Mouse (Mus musculus): ENCODE data around the gene Pqbp1.

Pqbp1 gene

DNA sequence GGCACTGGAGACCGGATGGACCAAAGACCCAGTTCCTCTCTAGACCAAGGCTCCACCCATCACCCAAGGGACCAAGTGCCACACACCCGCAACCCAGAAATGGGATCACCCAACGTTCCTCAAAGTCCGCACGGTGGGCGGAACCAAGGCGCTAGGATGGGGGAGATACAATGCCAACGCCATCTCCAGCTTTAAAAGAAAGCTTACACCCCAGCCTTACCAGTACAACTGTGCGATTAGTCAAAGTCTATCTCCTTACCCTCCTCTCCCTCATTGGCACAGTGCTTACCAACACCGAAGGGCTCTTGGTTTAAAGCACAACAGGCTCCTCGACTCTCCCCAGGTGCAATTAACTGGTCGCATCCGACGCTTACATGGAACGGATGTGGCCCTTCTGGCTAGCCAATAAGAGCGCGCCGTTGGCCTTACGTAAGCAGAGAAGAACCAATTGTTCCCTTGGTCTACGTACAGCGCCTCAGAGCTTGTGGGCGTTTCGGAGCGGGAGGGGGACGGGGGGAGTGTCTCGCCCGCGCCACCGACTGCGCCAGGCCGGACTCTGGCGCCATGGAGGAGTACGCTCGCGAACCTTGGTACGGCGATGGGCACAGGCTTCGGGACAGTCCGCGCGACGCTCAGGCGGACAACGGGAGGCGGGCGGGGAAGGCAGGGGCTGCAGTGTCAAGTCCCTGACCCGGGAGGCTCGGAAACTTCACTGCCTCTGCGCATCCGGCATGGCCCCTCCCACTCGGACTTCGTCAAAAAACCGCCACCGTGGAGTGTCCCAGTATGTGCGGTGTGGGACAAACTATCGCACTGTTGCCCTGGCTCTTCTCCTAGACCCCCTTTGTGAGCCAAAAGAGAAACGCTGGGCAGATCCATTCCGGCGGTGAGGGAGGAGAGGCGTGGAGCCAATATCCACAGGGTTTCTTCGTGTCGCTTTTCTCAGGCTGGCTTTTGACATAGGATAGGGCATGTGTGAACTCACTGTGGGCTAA, at the start of gene Pqbp1, which contains the start of gene Timm17b:
Gene Pqbp1, minus strand, starts transcription at position 390 of the 995 bp plus-strand sequence.
Gene Timm17b, plus strand, starts transcription at position 478 of the 995 bp plus-strand sequence.
- in situ Hi-C loops (cut with MboI; ENCODE audit: unreplicated experiment in 2 of 2): no loop called here

DNA sequence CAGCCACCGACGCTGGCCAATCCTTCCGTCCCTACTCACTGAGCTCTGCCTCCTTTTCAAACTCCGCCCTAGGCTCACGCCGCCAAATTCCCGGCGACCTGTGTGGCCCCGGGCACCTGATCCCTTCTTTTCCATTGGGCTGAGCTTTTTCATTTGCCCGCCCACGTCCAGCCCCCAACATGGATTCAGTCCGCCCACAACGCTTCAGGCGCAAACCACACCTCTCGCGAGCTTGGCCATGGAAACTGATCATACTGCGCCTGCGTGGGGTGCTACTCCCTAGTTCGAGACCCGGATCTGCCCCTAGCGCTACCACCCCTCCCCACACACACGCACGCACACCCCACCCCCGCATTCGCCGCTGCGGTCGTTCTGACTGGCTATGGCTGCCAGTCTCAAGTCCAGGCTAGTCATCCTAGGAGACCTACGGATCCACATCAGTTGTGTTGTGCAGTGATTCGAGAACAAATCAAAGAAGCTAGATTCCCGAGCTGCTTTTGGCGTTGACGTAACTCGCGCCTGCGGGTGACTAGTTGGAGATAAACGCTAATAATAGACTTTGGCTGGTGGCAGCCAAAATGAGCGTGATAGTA, 48.9 kb upstream of the Pqbp1 start:
- in situ Hi-C loops (cut with MboI; ENCODE audit: unreplicated experiment in 2 of 2): no loop called here

DNA sequence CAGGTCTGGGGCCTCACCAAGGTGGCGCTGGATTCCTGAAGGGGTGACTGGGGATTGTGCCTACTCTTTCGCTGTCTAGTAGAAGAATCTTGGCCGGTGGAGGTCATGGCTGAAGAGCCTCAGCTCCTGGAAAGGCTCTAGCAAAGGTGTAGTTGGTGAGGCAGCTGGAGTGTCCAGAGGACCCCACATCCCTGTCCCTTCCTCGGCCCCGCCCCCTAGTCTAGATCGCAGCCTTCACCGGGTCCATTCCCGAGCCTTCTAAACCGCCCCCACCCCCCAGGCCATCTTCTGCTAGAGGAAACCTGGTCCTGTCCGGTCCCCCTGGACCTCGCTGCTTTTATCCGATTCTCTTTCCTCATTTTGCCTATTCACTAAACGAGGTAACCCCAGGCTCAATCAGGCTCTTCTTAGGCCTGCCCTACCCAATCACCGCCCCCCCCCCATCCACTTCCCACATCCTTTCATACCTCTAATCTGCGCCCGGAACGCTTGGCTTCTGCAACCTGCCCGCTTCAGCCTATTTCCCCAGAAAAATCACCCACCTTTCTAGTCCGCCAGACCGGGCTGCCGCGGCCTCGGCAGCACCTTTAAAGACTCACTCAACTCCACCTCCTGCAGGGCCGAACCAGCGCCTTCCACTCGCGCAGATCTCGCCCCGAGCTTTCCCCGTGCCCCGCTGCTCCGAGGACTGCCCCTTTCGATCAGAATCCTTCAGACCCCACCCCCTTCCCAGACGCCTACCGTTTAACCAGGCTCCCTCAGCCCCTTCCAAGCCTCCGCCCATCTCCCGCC, 48.2 kb upstream of the Pqbp1 start, which contains the start of gene Hdac6:
Gene Hdac6, minus strand, starts transcription at position 782 of the 792 bp plus-strand sequence.
- in situ Hi-C loops (cut with MboI; ENCODE audit: unreplicated experiment in 2 of 2): no loop called here

DNA sequence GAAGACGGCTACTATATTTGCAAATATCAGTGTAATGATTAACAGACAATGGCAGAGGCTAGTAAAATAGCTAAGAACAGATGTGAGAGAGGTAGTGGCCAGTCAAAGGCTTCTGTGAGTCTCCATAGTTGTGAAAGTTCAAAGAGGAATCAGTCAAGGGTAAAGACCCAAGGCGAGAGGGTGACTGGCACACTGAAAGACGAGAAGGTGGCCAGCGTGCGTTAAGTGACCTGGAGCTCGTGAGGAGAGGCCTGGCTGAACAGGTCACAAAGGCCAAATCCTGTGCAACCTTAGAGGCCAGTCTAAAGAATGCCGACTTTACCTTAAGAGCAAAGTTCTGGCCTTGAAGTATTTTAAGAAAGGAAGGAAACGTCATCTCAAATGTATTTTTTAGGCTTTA, 46.5 kb upstream of the Pqbp1 start:
- in situ Hi-C loops (cut with MboI; ENCODE audit: unreplicated experiment in 2 of 2): no loop called here

DNA sequence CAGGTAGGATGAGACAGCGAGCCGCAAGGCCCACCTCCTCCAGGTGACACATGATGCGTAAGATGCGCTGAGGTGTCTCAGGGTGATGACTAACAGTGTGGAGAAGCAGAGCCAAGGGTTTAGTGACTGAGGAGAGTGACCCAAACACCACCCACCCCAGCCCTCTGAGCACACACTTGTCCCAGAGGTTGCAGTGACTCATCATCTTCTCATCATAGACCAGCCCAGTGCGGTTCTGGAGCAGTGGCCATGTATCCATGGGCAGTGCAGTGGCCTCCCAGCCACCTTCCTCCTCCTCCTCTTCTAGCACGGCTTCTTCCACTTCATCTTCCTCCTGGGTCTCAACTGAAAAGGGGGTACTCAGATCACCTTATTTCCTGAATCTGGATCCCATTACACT, 38.6 kb upstream of the Pqbp1 start:
- in situ Hi-C loops (cut with MboI; ENCODE audit: unreplicated experiment in 2 of 2): no loop called here

DNA sequence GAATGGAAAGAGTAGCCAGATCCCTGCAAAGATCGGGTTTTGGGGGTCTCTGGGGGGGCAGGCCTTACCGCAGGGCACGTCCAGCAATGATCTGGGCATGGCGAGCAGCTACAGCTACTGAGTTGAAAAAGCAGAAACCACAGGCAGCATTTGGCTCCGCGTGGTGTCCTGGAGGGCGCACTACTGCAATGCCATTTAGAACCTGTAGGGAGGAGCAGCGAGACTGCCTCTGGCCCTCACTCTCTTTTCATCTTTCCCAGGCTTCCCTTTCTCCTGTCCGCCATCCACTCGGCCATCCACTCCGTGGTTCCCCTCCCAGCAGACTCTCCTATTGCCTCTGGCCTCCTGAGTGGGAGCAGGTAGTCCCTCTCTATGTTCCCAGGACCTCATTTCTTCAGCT, 37.8 kb upstream of the Pqbp1 start:
- in situ Hi-C loops (cut with MboI; ENCODE audit: unreplicated experiment in 2 of 2): no loop called here

DNA sequence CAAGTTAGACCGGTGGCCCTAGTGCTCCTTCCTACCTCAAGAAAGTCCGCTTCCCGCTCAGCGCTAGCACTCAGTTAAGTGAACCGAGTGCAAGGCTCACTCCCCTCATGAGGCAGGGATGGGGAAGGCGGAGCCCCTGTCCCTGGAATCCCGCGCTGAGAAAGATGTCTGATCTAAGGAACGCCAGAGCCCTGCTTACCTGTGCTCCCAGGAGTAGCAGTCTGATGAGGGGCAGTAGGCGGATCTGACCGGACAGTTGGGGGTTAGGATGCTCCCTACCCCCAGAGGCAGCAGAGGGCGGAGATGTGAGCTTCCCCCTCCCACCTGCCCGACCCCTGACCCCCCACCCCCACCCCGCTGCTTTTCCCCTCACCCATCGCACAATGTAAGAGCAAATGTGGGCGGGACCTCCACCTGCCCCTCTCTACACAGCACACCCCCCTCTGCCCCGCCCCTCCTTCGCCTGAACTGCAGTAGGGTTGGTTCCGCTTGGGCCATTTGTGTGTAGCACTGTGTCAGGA, 29.3 kb upstream of the Pqbp1 start, which contains the start of gene Eras:
Gene Eras, minus strand, starts transcription at position 338 of the 521 bp plus-strand sequence.
- in situ Hi-C loops (cut with MboI; ENCODE audit: unreplicated experiment in 2 of 2): no loop called here

DNA sequence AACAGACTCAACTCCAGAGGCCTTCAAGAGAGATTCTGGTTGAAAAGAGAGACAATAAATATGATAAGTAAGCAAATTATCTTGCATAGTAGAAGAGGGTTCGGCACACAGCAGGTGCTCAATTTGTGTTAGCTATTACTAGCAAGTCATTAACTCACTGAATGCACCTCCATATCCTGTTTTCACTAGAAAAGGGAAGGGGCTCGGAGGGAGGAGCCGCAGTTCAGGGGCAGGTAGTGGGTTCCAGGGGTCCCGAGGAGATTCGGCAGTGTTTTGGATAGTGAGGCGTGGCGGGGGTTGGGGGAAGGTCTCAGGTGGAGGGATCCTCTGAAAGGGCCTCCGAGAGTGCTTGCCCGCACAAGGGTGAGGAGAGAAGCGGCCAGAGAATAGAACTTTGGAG, 28.0 kb upstream of the Pqbp1 start:
- in situ Hi-C loops (cut with MboI; ENCODE audit: unreplicated experiment in 2 of 2): no loop called here

DNA sequence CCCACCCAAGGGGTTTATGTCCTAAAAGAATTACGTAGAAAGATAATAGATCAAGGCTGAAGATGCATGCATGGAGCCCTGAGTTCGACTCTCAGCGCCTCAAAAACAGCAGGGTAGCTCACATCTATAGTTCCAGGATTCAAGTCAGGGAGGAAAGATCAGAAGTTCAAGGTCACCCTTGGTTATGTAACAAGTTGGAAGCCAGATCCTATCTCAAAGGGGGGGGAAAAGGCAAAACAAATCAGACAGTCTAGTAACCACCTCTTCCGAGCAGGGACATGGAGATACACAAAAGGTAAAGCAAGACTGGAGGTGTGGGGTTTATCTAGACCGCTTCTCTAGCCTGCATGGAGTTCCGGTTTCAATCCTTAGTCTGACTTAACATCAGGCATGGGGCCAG, 27.2 kb upstream of the Pqbp1 start:
- in situ Hi-C loops (cut with MboI; ENCODE audit: unreplicated experiment in 2 of 2): no loop called here

DNA sequence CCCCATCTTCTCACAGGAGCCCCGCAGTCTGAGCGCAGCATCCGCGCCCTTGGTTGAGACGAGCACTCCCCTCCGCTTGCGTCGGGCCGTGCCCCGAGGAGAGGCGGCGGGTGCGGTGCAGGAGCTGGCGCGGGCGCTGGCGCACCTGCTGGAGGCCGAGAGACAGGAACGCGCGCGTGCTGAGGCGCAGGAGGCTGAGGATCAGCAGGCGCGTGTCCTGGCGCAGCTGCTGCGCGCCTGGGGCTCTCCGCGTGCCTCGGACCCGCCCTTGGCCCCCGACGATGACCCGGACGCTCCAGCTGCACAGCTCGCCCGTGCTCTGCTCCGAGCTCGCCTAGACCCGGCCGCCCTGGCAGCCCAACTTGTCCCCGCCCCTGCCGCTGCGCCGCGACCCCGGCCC, 23.0 kb upstream of the Pqbp1 start:
- in situ Hi-C loops (cut with MboI; ENCODE audit: unreplicated experiment in 2 of 2): loop anchor here (25.0 kb wide), 2 partner anchors 190 to 315 kb away; no protein-coding TSS in a partner anchor

DNA sequence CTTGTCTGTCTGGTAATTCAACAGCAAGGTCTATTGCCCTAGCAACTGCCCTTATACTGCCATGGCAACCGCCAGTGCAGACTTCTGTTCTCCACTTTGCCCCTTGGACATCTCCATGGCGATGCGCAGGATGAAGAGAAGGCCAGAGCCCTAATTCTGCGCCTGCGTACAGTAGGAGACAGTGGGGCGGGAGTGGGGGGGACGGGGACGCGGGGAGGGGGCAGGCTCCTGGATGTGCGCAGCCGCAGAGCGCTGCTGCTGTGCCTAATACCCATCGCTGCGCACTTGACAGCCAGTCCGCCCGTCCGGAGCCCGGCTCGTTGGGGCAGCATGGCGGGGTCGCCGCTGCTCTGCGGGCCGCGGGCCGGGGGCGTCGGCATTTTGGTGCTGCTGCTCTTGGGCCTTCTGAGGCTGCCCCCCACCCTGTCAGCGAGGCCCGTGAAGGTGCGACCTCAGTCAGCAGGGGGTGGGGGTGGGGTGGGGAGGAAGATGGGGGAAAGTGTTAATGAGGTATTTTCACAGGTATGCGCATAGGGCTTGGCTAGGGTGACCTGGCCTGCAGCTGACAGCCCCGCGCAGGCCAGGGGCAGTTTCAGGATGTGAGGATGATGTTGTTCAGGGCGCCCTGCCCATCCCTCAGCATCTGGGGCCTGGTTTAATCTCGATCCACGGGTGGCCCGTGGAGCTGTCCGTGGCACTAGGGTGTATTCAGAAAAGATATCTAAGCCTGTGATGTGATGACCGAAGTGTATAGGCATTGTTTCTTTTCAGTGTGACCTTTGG, 20.7 kb upstream of the Pqbp1 start, which contains the start of gene Pcsk1n:
Gene Pcsk1n, plus strand, starts transcription at position 222 of the 783 bp plus-strand sequence.
- in situ Hi-C loops (cut with MboI; ENCODE audit: unreplicated experiment in 2 of 2): loop anchor here (25.0 kb wide), 2 partner anchors 193 to 318 kb away; no protein-coding TSS in a partner anchor

DNA sequence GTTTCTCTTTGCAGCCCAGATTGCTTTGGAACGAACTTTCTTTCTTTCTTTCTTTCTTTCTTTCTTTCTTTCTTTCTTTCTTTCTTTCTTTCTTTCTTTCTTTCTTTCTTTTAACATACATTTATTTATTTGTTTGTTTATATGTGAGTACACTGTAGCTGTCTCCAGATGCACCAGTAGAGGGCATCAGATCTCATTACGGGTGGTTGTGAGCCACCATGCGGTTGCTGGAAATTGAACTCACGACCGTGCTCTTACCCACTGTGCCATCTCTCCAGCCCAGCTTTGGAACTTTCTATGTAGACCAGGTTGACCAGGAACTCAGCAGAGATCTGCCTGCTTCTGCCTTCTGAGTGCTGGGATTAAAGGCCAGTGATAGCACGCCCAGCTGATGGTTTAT, 18.9 kb upstream of the Pqbp1 start:
- in situ Hi-C loops (cut with MboI; ENCODE audit: unreplicated experiment in 2 of 2): loop anchor here (25.0 kb wide), 2 partner anchors 194 to 319 kb away; no protein-coding TSS in a partner anchor

DNA sequence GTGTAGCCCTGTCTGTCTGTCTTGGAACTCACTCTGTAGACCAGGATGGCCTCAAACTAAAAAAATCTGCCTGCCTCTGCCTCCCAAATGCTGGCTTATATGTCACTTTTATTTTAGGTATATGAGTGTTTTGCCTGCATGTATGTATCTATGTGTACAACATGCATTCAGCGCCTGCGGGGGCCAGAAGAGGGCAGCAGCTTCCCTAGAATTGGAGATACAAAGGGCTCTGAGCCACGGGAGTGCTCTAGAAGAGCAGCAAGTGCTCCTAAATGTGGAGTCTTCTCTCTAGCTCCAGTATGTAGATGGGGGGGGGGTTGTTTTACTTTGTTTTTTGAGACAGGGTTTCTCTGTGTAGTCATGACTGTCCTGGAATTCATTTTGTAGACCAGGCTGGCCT, 16.6 kb upstream of the Pqbp1 start:
- in situ Hi-C loops (cut with MboI; ENCODE audit: unreplicated experiment in 2 of 2): loop anchor here (25.0 kb wide), 2 partner anchors 197 to 322 kb away; no protein-coding TSS in a partner anchor

DNA sequence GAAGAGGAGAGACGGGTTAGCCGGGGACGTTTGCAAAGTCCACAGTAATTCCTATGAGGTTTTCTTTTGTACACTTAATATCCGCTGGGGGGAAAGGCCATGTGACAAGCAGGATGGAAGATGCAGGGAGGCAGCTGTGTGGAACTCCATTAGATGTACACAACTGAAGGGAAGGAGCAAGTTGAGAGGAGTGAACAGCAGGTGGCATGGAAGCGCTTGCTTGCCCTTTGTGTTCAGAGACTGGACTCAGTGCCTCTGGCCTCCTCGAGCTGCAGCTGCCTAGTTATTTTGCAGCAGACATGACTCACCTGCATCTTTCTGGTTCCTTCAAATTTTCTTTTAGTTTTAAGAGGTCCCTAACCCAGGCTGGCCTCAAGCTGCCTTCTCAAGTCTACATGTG, 11.4 kb upstream of the Pqbp1 start:
- in situ Hi-C loops (cut with MboI; ENCODE audit: unreplicated experiment in 2 of 2): loop anchor here (5.0 to 25.0 kb wide), 4 partner anchors 107 to 327 kb away; partner anchors contain the start of gene Glod5 (in 2 of the 2)

DNA sequence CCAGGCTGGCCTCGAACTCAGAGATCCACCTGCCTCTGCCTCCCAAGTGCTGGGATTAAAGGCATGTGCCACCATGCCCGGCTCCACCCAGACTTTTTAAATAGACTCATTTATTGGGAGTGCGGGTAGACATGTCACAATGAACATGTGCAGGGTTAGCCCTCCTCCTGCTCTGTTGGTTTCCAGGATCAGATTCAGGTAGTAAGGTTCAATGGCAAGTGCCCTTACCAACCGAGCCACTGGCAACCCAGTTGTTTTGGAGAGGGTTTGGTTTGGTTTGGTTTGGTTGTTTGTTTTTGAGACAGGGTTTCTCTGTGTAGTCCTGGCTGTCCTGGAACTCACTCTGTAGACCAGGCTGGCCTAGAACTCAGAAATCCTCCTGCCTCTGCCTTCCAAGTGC, 10.2 kb upstream of the Pqbp1 start, which contains the start of gene Gm10490:
Gene Gm10490, plus strand, starts transcription at position 301 of the 400 bp plus-strand sequence.
- in situ Hi-C loops (cut with MboI; ENCODE audit: unreplicated experiment in 2 of 2): loop anchor here (25.0 kb wide), 2 partner anchors 203 to 328 kb away; no protein-coding TSS in a partner anchor

DNA sequence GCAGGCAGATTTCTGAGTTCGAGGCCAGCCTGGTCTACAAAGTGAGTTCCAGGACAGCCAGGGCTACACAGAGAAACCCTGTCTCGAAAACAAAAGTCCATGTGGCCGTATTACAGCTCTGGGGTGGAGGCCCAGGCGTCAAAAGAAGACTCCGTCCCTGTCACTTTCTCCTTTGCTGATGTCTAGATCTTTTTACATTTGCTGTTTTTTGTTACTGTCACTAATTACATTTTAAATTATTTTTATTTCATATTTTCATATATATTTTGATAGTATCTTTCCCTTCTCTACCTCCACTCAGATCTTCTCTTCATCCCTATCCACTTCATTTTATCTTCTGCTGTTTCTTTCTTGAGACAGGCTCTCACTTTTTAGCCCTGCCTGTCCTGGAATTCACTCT, 8.7 kb upstream of the Pqbp1 start, which contains the start of gene Gm10491:
Gene Gm10491, minus strand, starts transcription at position 101 of the 400 bp plus-strand sequence.
- in situ Hi-C loops (cut with MboI; ENCODE audit: unreplicated experiment in 2 of 2): loop anchor here (25.0 kb wide), 2 partner anchors 205 to 330 kb away; no protein-coding TSS in a partner anchor

DNA sequence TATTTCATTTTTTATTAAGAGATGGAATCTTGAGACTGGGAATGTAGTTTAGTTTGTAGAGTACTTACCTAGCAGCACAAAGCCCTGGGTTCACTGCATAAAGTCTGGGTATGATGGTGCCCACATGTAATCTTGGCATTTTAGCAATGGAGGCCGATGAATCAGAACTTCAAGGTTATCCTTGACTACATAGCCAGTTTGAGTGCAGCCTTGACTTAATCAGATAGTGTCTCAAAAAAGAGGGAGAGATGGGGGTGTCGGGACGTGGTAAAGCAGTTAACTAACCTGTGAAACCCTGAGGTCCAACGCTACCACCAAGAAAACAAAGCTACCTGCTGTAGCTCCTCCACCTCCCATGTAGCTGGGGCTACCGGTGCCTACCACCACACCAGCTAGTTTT, 5.4 kb upstream of the Pqbp1 start:
- in situ Hi-C loops (cut with MboI; ENCODE audit: unreplicated experiment in 2 of 2): loop anchor here (25.0 kb wide), 2 partner anchors 208 to 333 kb away; no protein-coding TSS in a partner anchor

DNA sequence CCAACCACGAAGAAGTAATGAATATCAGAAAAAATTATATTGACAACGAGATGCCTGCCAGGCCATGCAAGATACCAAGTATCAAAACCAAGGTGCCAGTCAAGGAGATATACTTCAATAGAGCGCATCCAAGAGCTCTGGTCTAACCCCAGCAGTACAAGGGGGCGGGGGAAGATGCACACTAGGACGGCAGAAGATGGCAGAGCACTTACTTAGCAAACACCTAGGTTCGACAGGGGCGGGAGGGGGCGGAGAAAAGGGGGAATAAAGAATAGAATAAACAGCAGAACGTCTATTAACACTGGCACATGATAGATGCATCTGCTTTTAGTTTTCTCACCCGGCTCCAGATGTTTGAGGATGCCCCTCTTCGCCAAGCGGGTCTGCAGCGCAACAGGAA, 858 bp downstream of the Pqbp1 start:
- in situ Hi-C loops (cut with MboI; ENCODE audit: unreplicated experiment in 2 of 2): no loop called here
